Mouse (Mus musculus) ovary, postnatal 10 days (tissue): ENCODE measurements around the gene Kcnj15.

Source experiments
- DNase-seq: peaks from one replicate; pipeline ENCODE4 v3.0.0; 2022; ENCODE audit warnings: low spot score

Gene Kcnj15

DNA sequence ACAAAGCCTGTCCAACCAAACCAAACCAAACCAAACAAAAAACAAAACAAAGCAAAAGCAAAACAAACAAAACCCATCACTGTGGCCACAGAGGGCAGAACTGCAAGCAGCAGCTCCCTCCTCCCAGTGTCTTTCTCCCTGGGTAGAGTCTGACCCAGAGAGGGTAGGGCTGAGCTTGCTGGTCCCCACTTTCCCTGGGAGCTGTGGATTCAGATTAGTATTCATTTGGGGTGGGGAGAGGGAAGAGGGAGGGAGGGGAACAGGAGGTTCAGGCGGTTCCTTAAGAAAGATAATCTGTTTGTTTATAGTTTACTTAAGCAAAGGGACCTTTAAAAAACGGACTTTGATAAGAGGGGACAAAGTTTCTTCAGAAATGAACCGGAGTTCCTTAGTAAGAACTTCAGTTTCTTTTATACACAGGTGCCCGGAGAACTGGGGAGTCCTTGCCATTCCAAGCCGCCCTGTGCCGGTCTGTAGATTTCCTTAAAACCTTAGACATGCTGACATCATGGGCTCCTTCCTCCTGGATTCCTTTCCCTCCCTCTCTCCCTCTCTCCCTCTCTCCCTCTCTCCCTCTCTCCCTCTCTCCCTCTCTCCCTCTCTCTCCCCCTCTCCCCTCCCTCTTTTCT lies at the start of gene Kcnj15:
Gene Kcnj15 (plus strand): TSS at position 293 of the 629 bp plus-strand sequence.
- DNase-seq, result no peak

DNA sequence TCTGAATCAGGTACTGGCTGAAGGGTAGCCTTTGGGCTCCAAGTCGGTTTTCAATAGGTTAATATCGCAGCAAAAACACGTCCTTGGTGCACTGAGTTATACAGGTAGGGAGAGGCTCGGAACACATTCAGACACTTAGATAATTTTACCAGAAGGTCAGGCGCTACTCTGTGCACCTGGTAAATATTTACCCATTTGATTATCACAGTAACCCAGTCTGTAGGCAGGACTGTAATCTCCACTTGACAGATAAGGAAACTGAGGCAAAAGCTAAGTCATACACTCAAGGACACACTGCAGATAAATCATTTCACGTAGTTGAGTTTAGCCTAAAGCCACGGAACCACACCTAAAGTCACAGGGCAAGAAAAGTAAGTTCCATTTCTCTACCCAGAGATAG lies 49.1 kb upstream of the Kcnj15 start:
- DNase-seq, result no peak

GRCm38 (mm10) chr16:95209011-95209466 lies 48.3 kb upstream of the Kcnj15 start:
- no peak for DNase-seq

GRCm38 (mm10) chr16:95214251-95215197 lies 42.8 kb upstream of the Kcnj15 start:
- DNase-seq, result no peak

- no peak for DNase-seq
Measured at GRCm38 (mm10) chr16:95215782-95216181, 41.6 kb upstream of the Kcnj15 start.

- no peak for DNase-seq
Measured at GRCm38 (mm10) chr16:95216346-95216745, 41.0 kb upstream of the Kcnj15 start.

GRCm38 (mm10) chr16:95216824-95217223 lies 40.5 kb upstream of the Kcnj15 start:
- DNase-seq, result no peak

DNA sequence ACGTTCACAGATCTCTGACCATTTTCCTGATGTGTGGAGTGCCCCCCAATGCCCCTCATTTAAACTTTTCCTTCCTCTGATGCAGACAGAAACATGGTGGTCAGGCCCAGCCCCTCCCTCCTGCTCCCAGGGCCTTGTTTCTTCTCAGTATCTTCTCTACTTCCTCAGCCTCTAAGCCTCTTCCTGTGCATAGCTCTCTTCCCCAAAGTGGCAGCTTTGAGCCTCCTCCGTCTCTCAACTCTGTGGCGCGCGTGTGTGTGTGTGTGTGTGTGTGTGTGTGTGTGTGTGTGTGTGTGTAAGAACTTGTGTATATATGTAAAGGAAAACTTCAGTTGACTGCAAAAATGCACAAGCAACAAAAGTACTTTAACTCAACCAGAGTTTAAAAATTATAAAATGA lies 38.6 kb upstream of the Kcnj15 start:
- DNase-seq, result no peak

GRCm38 (mm10) chr16:95219459-95219858 lies 37.9 kb upstream of the Kcnj15 start:
- no peak for DNase-seq

GRCm38 (mm10) chr16:95221051-95221450 lies 36.3 kb upstream of the Kcnj15 start:
- DNase-seq, result no peak

GRCm38 (mm10) chr16:95222026-95222718 lies 35.2 kb upstream of the Kcnj15 start:
- DNase-seq, result no peak

DNA sequence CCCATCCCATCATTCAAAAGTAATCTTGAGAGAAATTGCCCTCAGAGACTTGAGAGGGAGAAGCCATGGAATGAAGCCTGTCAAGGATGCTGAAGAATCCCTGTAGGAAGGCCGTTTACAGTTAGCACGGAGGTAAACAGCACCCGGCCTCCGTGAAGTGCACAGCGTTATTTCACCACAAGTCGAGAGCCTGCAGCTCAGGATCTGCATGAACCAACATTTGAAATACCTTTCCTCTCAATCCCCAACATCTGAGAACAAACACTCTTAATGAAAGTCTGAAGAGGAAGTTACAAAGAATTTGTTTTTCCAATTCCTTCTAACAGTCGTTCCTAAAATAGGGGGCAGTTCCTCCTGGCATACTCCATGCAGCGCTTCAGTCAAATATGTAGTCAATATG lies 33.9 kb upstream of the Kcnj15 start:
- DNase-seq, result no peak

DNA sequence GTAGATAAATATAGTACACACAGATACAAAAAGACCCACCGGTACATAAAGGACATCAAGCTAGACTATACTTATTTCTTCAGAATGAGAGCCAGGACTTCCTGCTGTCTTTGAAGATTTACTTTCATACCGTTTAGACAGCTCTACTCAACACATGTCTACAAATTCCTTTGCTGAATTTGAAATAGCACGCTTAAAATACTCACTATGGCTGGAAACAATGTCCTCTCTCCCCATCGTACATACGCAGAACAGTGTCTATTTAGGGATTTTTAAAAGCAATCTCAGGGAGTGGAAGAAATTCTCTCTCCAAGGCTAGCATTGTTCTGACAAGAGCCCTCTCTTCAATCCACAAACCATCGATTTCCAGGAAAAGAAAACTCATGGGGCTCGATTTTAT lies 32.1 kb upstream of the Kcnj15 start:
- DNase-seq, result no peak

DNA sequence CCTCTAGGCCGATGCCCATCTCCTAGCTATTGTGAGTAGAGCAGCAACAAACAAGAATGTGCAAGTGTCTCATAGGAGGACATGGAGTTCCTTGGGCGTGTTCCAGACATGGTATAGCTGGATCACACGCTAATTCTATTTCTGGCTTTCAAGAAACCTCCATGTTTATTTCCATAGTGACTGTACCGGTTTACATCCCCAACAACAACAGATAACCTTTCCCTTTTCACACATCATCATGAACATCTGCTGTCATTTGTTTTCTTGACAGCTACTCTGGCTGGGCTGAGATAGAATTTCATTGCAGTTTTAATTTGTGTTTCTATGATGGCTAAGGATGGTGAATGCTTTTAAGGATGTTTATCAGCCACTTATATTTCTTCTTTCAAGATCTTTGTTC lies 25.6 kb upstream of the Kcnj15 start:
- no peak for DNase-seq

DNA sequence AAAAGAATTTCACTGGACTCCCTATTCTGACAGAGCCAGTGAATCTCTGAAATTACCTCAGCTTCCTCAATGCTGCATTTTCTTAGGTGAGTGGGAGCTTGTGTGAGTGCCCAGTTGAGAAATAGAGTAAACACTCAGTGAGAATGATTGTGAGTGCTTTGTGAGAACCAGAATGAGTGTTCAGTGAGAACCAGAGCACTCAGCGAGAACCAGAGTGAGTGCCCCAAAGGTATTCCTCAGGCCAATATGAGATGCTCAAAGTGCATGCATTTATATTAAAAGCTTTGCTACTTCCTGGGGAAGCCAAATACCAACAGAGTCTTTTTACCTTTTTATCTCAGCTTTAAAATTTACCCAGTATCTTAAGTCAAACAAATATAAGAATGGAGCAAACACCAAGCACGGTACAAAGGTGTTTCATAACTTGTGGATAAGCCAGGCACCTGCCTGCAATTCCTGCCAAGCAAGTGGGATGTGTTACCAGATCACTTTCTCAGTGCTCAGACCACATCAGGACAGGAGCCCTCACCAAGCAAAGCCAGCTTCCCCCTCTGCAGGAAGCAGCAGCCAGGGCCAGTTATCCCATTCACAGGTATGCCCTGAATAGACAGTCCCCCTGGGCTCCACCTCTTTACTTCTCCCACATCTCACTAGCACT lies 22.3 kb upstream of the Kcnj15 start:
- no peak for DNase-seq

GRCm38 (mm10) chr16:95239209-95239925 lies 18.0 kb upstream of the Kcnj15 start:
- DNase-seq, result no peak

- DNase-seq, result no peak
Measured at GRCm38 (mm10) chr16:95240688-95241087, 16.7 kb upstream of the Kcnj15 start.

- no peak for DNase-seq
Measured at GRCm38 (mm10) chr16:95241581-95241980, 15.8 kb upstream of the Kcnj15 start.

GRCm38 (mm10) chr16:95242114-95242513 lies 15.2 kb upstream of the Kcnj15 start:
- no peak for DNase-seq

- DNase-seq, result no peak
Measured at GRCm38 (mm10) chr16:95243401-95243800, 14.0 kb upstream of the Kcnj15 start.

DNA sequence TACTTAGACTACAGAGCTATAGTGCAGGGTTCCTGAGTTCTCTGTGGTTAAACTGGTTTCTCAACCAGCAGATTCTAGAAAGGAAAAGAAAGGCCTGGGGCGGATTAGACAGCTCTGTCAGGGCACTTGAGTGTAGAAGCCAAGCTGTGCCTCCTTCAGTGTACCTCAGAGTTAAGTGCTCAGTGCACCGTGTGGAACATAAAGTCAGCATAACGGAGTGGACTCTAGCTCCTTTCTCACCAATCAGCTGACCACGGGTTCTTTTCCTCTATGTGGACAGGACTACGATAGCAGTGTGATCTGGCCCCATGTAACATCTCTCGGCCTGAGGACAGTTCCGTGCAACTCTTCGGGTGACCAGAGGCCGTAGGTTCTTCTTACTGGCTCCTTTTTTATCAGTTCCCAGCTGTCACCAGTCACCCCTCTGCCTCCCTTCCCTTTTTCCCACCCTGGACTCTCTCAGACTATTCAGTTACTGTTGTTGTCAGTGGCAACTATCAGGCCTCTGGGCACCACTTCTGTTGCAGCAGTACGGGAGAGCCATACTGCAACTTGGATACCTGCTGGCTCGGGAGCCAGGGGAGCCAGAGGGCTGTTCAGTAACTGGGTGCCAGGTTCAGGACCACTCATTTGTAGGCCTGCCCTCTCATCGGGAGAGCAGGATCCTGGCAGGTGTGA lies 12.6 kb upstream of the Kcnj15 start:
- DNase-seq, result no peak
